Mouse (Mus musculus) thymus, adult 2 months (tissue): ENCODE measurements at regions not wholly inside any gene's neighbourhood (a gene's known extent, or its start where the extent isn't known, plus 50 kb on each side); places are given as distances from the start of the nearest gene placed in this dataset.

Experiments used
- DNase-seq: peaks from one replicate; pipeline ENCODE4 v3.0.0; 2021
- H3K27ac ChIP-seq: fragments of 200-500 bp; 2 replicates; pipeline ENCODE4 v1.5.1; 2012; ENCODE audit warnings: low read length, control low read depth; ENCODE audit not compliant: control insufficient read depth, insufficient read depth
- H3K27me3 ChIP-seq: fragments of 200-500 bp; 2 replicates; pipeline ENCODE4 v1.6.1; 2012; ENCODE audit warnings: mild to moderate bottlenecking, low read length, moderate library complexity, mixed read lengths; ENCODE audit not compliant: control insufficient read depth, insufficient read depth
- H3K36me3 ChIP-seq: fragments of 200-500 bp; 2 replicates; pipeline ENCODE4 v1.6.1; 2012; ENCODE audit warnings: mild to moderate bottlenecking, low read length, moderate library complexity; ENCODE audit not compliant: control insufficient read depth, insufficient read depth
- H3K4me1 ChIP-seq: fragments of 200-500 bp; replicated peaks from 2 replicates; pipeline ENCODE4 v1.6.1; 2012; ENCODE audit warnings: low read length; ENCODE audit not compliant: control insufficient read depth, insufficient read depth
- H3K4me3 ChIP-seq: fragments of 200-500 bp; 2 replicates; pipeline ENCODE4 v1.5.1; 2012; ENCODE audit warnings: mild to moderate bottlenecking, low read length, control low read depth, moderate library complexity; ENCODE audit not compliant: control insufficient read depth, insufficient read depth
- CTCF ChIP-seq: fragments of 200-500 bp; IDR thresholded peaks from 2 replicates; pipeline ENCODE4 v1.5.1; 2012; ENCODE audit warnings: mild to moderate bottlenecking, control low read depth, low read length, moderate library complexity, borderline replicate concordance; ENCODE audit not compliant: control insufficient read depth, poor library complexity, insufficient read depth; ENCODE audit errors: extremely low read depth
- POLR2A ChIP-seq: fragments of 200-500 bp; IDR thresholded peaks from 2 replicates; pipeline ENCODE4 v1.6.1; 2012; ENCODE audit warnings: mild to moderate bottlenecking, low read length, control low read depth, moderate library complexity; ENCODE audit not compliant: control insufficient read depth, poor library complexity, insufficient read depth; ENCODE audit errors: extremely low read depth
- WGBS: fragments of 180-500 bp; shearing (Covaris S2); methylation state at CpG from one replicate; pipeline ENCODE4 v1.1.7; 2018; 5-methylcytosine and 5-hydroxymethylcytosine counted together

DNA sequence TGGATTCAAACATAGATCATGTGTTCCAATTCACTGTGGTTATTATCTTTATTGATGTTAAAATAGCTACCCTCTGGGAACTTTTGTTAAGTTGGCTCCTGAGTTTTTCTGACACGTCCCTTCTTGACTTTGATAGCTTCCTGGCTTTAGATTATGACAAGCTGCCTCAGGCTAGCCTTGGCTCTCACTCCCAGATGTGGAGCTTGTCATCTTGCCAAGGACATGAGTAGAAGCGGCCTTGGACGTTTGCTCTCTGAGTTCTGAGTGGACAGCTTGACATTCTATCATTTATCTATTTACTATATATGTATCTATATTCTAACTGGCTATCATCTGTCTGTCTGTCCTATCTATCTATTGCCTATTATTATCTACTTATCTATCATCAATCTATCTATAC lies 273.9 kb downstream of the Wdr11 start:
- Histone ChIP-seq H3K4me3 (no peak overlapping the region), H3K36me3 (no peaks in the 10 kb centered on the region), H3K27ac (no peak overlapping the region), H3K4me1 (no peaks in the 10 kb centered on the region), H3K27me3 (no peaks in the 10 kb centered on the region)
- TF ChIP-seq POLR2A = no peak
- TF ChIP-seq CTCF = no peak
- WGBS = 89% methylated on average over 3 of the region's 3 CpGs
- no peak for DNase-seq

DNA sequence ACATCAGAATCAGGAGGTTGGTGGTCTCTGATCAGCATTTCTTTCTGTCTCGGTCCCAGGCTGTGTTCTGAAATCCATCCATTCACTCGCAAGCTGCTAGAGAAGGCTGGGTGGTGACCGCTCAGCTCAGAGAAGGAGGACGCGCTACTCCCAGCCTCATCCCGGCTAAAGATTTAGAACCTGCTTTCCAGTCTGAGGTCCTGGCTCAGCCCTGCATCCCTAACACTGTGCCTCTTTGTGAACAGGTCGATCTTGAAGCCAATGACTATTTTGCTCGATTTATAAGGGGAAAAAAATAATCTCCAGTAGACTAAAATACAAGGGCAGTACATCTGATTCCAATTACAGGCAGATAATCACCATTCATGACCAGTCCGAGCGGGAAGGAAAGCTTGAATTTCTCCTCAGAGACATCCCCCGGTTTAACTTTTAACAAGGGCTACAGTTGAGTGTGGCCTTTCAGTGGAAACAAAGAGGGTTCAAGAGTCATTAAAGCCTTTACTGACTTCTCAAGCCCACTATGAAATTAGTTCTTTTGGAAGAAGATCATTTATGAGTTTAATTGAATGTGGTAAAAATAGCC lies 280.6 kb downstream of the Wdr11 start:
- Histone ChIP-seq H3K27me3 (no peaks in the 10 kb centered on the region), H3K27ac (no peak overlapping the region), H3K4me1 (no peaks in the 10 kb centered on the region), H3K4me3 (no peak overlapping the region), H3K36me3 (no peaks in the 10 kb centered on the region)
- TF ChIP-seq CTCF (no peak), POLR2A (no peak)
- 92% methylated on average over 11 of the region's 11 CpGs for WGBS
- no peak for DNase-seq

DNA sequence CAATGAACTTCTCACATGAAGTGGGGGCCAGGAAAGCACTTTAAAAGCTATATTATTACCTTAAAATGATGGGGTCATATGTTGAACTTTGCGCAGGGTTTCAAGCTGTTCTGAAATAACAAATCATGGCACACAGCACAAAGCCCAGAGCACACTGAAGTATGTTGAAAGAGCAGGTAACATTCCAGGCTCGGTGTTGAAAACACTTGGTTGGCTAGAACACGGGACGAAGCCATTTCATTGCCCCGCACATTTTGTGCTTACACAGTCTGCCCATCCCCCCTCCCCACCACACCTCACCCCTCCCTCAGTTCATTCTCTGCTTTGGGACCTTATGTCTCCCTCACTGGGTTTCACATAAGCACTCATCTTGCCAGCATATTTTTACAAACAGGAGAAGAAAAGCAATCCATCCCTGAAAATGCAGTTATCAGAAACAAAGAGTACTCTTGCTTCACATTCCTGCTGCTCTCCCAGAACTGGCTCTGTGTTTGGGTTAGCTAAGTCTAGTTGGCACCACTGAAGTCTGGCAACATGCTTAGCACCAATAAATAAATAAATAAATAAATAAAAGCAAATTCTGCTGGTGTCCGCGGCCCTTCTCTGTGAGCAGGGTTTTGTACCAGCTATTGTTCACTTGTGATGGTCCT lies 284.7 kb downstream of the Wdr11 start:
- DNase-seq = no peak
- TF ChIP-seq POLR2A (no peak), CTCF (no peak)
- Histone ChIP-seq H3K4me3 (no peak overlapping the region), H3K27ac (no peak overlapping the region), H3K4me1 (no peaks in the 10 kb centered on the region), H3K36me3 (no peaks in the 10 kb centered on the region), H3K27me3 (no peaks in the 10 kb centered on the region)
- WGBS = 97% methylated on average over 7 of the region's 7 CpGs

DNA sequence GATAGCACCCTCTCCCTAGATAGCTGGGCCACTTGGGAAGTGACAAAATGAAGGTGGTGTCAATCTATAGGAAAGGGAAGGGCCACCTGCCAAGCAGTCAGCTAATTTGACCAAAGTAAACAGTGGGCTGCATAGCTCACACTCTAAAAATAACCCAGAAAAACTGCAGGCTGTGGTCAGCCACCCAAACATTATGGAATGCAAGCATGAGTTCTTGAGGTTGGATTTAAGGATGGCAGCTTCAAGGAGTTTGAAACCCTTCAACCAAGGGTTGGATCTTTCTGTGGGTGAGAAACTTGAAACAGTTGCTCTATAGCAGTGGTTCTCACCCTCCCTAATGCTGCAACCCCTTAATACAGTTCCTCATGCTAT lies 285.2 kb downstream of the Wdr11 start:
- TF ChIP-seq POLR2A = no peak

DNA sequence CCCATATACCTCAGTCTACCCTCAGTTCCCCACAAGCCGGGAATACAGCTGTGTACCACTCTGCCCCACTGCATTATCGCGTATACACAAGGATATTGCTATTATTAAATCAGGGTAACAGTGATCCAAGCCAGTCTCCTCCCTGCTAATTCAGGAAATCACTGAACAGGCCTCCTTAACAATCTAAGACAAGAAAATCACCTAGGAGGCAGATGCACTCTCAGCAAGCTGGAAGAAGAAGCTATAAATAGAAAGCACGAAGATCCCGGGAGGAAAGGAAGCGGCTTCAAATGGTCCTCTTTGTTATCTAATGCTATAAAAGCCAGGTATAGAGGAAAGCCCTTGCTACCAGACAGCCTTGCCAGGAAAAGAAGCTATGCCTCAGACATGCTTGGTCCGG lies 304.6 kb downstream of the Wdr11 start:
- 72% methylated on average over 7 of the region's 7 CpGs for WGBS
- Histone ChIP-seq H3K27ac (no peak overlapping the region), H3K27me3 (no peaks in the 10 kb centered on the region), H3K4me1 (no peaks in the 10 kb centered on the region), H3K4me3 (no peak overlapping the region), H3K36me3 (no peaks in the 10 kb centered on the region)
- DNase-seq = no peak
- TF ChIP-seq POLR2A (no peak), CTCF (no peak)

More for the DNA sequence above, 285.2 kb downstream of the Wdr11 start:
- Histone ChIP-seq H3K27me3 (no peaks in the 10 kb centered on the region), H3K4me1 (no peaks in the 10 kb centered on the region), H3K27ac (no peak overlapping the region), H3K4me3 (no peak overlapping the region), H3K36me3 (no peaks in the 10 kb centered on the region)
- no peak for DNase-seq

DNA sequence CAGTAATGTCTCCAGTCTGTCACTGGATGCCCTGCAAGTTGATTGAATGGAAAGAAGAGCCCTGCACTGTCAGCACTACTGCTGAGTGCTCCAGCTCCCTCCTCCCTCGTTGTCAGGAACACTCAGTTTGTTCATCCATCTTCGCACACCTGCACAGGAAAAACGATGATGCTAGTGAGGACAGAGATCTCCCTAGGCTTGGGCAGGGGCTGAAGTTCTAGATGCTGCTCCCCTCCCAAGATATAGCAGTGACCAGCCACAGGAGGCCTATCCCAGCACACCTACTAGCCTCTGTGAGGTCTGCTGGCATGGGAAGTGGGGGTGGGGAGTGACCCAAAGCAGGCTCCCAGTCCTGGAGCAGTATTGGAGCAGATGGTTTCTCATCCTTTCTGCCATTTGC lies 305.8 kb downstream of the Wdr11 start:
- H3K27ac ChIP-seq = no peak overlapping the region
- no peak for DNase-seq
- no peak for TF ChIP-seq CTCF
- TF ChIP-seq POLR2A = no peak
- no peak overlapping the region for H3K4me3 ChIP-seq
- H3K27me3 ChIP-seq = no peaks in the 10 kb centered on the region
- 81% methylated on average over 3 of the region's 3 CpGs for WGBS
- H3K4me1 ChIP-seq = no peaks in the 10 kb centered on the region
- H3K36me3 ChIP-seq = no peaks in the 10 kb centered on the region

DNA sequence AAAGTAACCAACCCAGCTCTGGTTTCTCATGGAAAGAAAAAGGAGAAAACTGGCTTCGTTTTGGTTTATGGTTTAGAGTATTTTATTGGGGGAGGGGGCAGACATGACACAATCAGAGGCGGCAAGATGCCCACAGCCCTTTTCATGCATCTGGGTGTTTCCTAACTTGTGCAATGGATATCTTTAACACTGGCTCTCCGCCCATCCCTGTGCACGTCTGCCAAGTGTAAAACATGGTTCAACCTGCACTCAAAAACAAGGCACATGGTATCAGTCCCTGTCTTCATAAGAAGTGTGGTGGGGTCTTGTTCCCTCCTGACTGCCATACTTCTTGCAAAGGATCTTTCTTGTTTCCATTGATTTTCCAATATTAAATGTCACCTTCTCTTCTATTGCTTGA lies 310.6 kb downstream of the Wdr11 start:
- WGBS = 84% methylated on average over 4 of the region's 4 CpGs
- H3K4me1 ChIP-seq = no peaks in the 10 kb centered on the region
- H3K27ac ChIP-seq = no peak overlapping the region
- no peak for DNase-seq
- TF ChIP-seq CTCF = no peak
- no peaks in the 10 kb centered on the region for H3K27me3 ChIP-seq
- H3K4me3 ChIP-seq = no peak overlapping the region
- H3K36me3 ChIP-seq = no peaks in the 10 kb centered on the region
